Mouse (Mus musculus) spleen, adult 2 months (tissue): Measurements from ENCODE around the gene Krt4.

ENCODE experiments used
- CTCF ChIP-seq: fragments of 200-500 bp; IDR thresholded peaks from 2 replicates; pipeline ENCODE4 v1.5.1; 2011; ENCODE audit warnings: mild to moderate bottlenecking, inconsistent platforms; ENCODE audit not compliant: insufficient read depth, insufficient read length, insufficient replicate concordance; ENCODE audit errors: extremely low read depth
- POLR2A ChIP-seq: fragments of 200-500 bp; IDR thresholded peaks from 2 replicates; pipeline ENCODE4 v1.6.1; 2011; ENCODE audit warnings: low read depth, low read length, inconsistent platforms

GRCm38 (mm10) chr15:101902171-101903149, 22.1 kb downstream of the Krt4 start:
- TF ChIP-seq CTCF (no peak), POLR2A (no peak)
